Mouse (Mus musculus): Measurements from ENCODE around the gene Cstf1.

DNA sequence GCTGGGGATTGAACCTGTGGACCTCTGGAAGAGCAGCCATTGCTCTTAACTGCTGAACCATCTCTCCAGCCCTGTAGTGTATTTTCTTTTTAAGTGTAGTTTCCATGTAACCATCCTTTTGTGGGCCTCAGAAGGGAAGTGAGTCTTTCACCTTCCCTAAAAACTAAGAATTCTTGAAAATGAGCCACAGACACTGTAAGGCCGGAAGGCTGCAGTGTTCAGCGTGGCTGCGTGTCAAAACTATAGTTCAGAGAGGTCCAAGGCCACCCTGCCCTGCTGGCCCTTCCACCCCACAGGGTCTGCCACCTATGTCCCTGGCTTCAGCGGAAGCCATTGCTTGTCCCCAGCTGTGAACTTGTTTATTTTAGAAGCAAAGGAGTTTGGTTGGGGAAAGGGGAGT, 35.7 kb downstream of the Cstf1 start:
- no peak for TF ChIP-seq CTCF (IDR thresholded peaks at IDR 0.05; ENCODE audit: borderline replicate concordance, extremely low read depth, insufficient read depth, insufficient read length)
- no peak for TF ChIP-seq POLR2A (IDR thresholded peaks at IDR 0.05; ENCODE audit: borderline replicate concordance, extremely low read depth, insufficient read depth, insufficient read length, poor library complexity, severe bottlenecking)

All from brain, embryonic 14.5 days (tissue).